Mouse (Mus musculus) retina, postnatal 7 days (tissue): ENCODE data around the gene Cpeb4.
A peak's percentile ranks its signal among the peaks of the same experiment; 100 is the strongest.

Experiments
- DNase-seq: peaks from one replicate; pipeline ENCODE4 v3.0.0-alpha.2; 2012; ENCODE audit warnings: low read depth, low spot score

Cpeb4 gene

GRCm38 (mm10) chr11:31846771-31847468, 25.1 kb upstream of the Cpeb4 start:
- DNase-seq: no peak

- DNase-seq: no peak
Observed at GRCm38 (mm10) chr11:31847469-31847805, 24.6 kb upstream of the Cpeb4 start.

GRCm38 (mm10) chr11:31848725-31849124, 23.3 kb upstream of the Cpeb4 start:
- no peak for DNase-seq

- no peak for DNase-seq
Observed at GRCm38 (mm10) chr11:31850156-31850775, 21.7 kb upstream of the Cpeb4 start.

- DNase-seq: peak; percentile 68
Observed at GRCm38 (mm10) chr11:31850995-31851394, 21.0 kb upstream of the Cpeb4 start.

- no peak for DNase-seq
Observed at GRCm38 (mm10) chr11:31851702-31852560, 20.1 kb upstream of the Cpeb4 start.

GRCm38 (mm10) chr11:31854955-31855354, 17.1 kb upstream of the Cpeb4 start:
- no peak for DNase-seq

- no peak for DNase-seq
Observed at GRCm38 (mm10) chr11:31857479-31857878, 14.5 kb upstream of the Cpeb4 start.

GRCm38 (mm10) chr11:31861149-31861890, 10.7 kb upstream of the Cpeb4 start:
- DNase-seq: no peak

- no peak for DNase-seq
Observed at GRCm38 (mm10) chr11:31867976-31868375, 4.0 kb upstream of the Cpeb4 start.

- peak; percentile 100 for DNase-seq
Observed at GRCm38 (mm10) chr11:31870285-31871010, 1.6 kb upstream of the Cpeb4 start.

GRCm38 (mm10) chr11:31871135-31871541, 873 bp upstream of the Cpeb4 start:
- no peak for DNase-seq

GRCm38 (mm10) chr11:31872546-31873261, 693 bp downstream of the Cpeb4 start:
- no peak for DNase-seq

- no peak for DNase-seq
Observed at GRCm38 (mm10) chr11:31874071-31874470, 2.1 kb downstream of the Cpeb4 start.

GRCm38 (mm10) chr11:31883671-31884070, 11.7 kb downstream of the Cpeb4 start:
- DNase-seq: no peak

GRCm38 (mm10) chr11:31885765-31886164, 13.8 kb downstream of the Cpeb4 start:
- no peak for DNase-seq

- DNase-seq: no peak
Observed at GRCm38 (mm10) chr11:31888229-31888628, 16.2 kb downstream of the Cpeb4 start.

- DNase-seq: no peak
Observed at GRCm38 (mm10) chr11:31892152-31892551, 20.1 kb downstream of the Cpeb4 start.

GRCm38 (mm10) chr11:31893639-31894038, 21.6 kb downstream of the Cpeb4 start:
- no peak for DNase-seq

GRCm38 (mm10) chr11:31896065-31896792, 24.2 kb downstream of the Cpeb4 start:
- no peak for DNase-seq
